Mouse (Mus musculus): ENCODE data around the gene Vmn1r11.

The Vmn1r11 gene

DNA sequence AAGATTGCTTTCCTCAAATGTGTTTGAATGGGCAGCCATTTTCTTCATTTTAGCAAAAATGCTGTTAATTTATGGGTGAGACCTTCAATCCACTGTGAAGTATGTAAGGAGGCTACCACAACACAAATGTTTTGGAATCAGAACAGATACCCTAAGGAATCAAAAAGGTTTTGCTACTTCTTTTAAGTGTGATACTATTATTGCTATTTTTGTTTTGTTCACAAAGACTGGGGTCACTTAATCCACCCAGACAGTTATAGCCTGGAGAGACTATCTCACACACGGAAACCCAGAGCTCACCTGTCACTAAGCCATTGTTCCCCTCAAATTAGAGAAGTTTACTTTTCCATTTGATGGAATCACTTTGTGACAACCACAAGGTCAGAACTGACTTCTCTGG, at the start of gene Vmn1r11:
Gene Vmn1r11, plus strand, starts transcription at position 301 of the 400 bp plus-strand sequence.
- DNase-seq (ENCODE audit: low read depth), result no peak

DNA sequence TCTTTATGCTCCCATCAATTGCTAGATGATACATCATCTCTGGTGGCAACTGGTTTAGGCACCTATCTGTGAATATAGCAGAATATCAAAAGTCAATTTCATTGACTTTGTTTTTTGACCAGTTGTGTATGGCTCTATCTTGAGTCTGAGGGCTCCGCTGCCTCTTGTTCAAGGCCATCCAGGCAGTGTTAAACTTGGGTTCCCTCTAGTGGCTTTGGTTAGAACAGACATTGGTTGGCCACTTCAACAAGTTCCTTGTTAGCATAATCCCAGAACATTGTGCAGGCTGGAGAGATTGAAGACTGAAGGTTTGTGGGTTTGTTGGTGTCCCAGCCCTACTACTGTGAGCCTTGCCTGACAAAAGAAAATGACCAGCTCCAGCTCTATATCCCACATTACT, 26.9 kb upstream of the Vmn1r11 start:
- peak; percentile 9 for DNase-seq (ENCODE audit: low read depth)

DNA sequence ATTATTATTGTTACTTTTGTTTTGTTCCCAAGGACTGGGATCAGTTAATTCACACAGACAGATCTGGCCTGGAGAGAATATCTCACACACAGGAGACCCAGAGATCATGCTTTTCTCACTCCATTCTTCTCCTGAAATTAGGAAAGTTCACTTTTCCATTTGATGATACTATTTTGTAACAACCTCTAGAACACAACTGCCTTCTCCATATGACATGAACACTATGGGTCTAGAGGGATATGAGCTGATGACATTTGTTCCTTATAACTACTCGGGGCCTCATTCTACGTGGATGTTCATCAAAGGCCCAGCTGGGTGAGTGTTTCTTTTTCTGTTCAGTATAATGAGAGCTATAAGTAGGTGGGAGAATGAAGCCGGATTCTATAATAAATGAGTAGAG, 24.1 kb upstream of the Vmn1r11 start, which contains the start of gene Vmn1r10:
Gene Vmn1r10, plus strand, starts transcription at position 301 of the 400 bp plus-strand sequence.
- DNase-seq (ENCODE audit: low read depth), result no peak

DNA sequence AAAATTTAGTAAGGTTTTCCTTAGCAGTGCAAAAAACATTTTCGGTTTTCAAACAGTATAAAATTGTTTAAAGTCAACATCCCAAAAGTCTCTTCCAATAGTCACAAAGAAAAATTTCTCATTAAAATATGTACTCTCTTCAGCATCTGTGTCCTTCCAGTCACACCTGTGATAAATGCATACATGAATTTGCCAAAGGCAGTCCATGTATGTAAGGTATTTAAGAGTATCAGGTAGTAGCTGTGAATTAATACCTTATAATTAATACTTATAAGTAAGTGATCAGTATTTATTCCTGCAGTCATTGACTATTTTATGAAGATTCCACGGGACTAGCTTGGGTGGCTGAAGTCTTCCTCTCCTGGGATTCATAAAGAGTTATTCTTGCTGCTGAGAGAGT, 23.4 kb downstream of the Vmn1r11 start, which contains the start of gene Vmn1r12:
Gene Vmn1r12, plus strand, starts transcription at position 301 of the 400 bp plus-strand sequence.
- DNase-seq (ENCODE audit: low read depth), result no peak

All from naive thymus-derived CD4-positive, alpha-beta T cell, adult 2 months (primary cell).